Mouse (Mus musculus) CD4-positive naive resting alpha-beta T cell, adult 57 days (primary cell): Measurements from ENCODE around the gene Odf4. TPM values are rescaled to one million over a fixed set of nuclear protein-coding genes. Genes with fewer than 3 reads are reported as not detected.

Experiments
- total RNA-seq: library from RNA; stranded (reverse); gene quantifications from one replicate; pipeline ENCODE4 v1.2.4, GENCODE M21; 2023

Gene Odf4
- total RNA-seq: not detected

GRCm38 (mm10) chr11:68926981-68927380 lies at the start of gene Odf4:
Gene Odf4 (minus strand): TSS chr11:68927081.

GRCm38 (mm10) chr11:68975085-68975484 lies 48.2 kb upstream of the Odf4 start, which contains the start of gene Rangrf:
Gene Rangrf (minus strand): TSS chr11:68975185.

GRCm38 (mm10) chr11:68967337-68968282 lies 40.7 kb upstream of the Odf4 start, which contains the start of gene Slc25a35:
Gene Slc25a35 (plus strand): TSS chr11:68968131.

GRCm38 (mm10) chr11:68957308-68957707 lies 30.4 kb upstream of the Odf4 start, which contains the start of gene Arhgef15:
Gene Arhgef15 (minus strand): TSS chr11:68957480.

GRCm38 (mm10) chr11:68901351-68902046 lies 25.4 kb downstream of the Odf4 start, which contains the start of gene Rpl26:
Gene Rpl26 (plus strand): TSS chr11:68901583.

GRCm38 (mm10) chr11:68888253-68888652 lies 38.6 kb downstream of the Odf4 start, which contains the start of gene Rnf222:
Gene Rnf222 (plus strand): TSS chr11:68888553.

Other genes starting within 250 kb of the Odf4 start
- 2.2 TPM for gene Myh10, start 235.5 kb downstream of the Odf4 start, total RNA-seq
- 74.2 TPM for gene Ndel1, start 55.2 kb downstream of the Odf4 start, total RNA-seq
- not detected for gene Rnf222, start 38.5 kb downstream of the Odf4 start, total RNA-seq
- 2,850 TPM for gene Rpl26, start 25.5 kb downstream of the Odf4 start, total RNA-seq
- 0.53 TPM for gene Arhgef15, start 30.4 kb upstream of the Odf4 start, total RNA-seq
- gene Slc25a35, start 41.0 kb upstream of the Odf4 start, total RNA-seq: 1.4 TPM
- 9.9 TPM for gene Rangrf, start 48.1 kb upstream of the Odf4 start, total RNA-seq
- 21.7 TPM for gene Pfas, start 81.4 kb upstream of the Odf4 start, total RNA-seq
- gene Ctc1, start 88.8 kb upstream of the Odf4 start, total RNA-seq: 23.4 TPM
- gene Aurkb, start 118.6 kb upstream of the Odf4 start, total RNA-seq: 1.6 TPM
- 9.0 TPM for gene Borcs6, start 132.6 kb upstream of the Odf4 start, total RNA-seq
- gene Tmem107, start 143.7 kb upstream of the Odf4 start, total RNA-seq: not detected
- 306 TPM for gene Vamp2, start 161.4 kb upstream of the Odf4 start, total RNA-seq
- gene Per1, start 168.1 kb upstream of the Odf4 start, total RNA-seq: 568 TPM
- gene Hes7, start 193.3 kb upstream of the Odf4 start, total RNA-seq: not detected
- gene 9130213A22Rik, start 195.5 kb upstream of the Odf4 start, total RNA-seq: not detected
- 0.53 TPM for gene Aloxe3, start 198.8 kb upstream of the Odf4 start, total RNA-seq
- not detected for gene Alox12b, start 229.9 kb upstream of the Odf4 start, total RNA-seq